ENCODE assay signal across 20 mouse cellular contexts in genomic region chr2:51473753-51474152, GRCm38 (mm10).
DNase-seq lines count a peak whose midpoint lies in the region; ATAC-seq and TF ChIP-seq lines count a peak whose summit lies in the region.
"Had no signal": no experiment of that assay in that cellular context is flagged by ENCODE, and none has a peak within 500 bp of the region (broad histone marks: within the 10 kb centered on the region; RNA-seq: fewer than 3 reads in every experiment).

No protein-coding gene starts in this region.

- WGBS in hindbrain, postnatal 0 days, result 62% methylated on average over 2 of the region's 2 CpGs
- 74% methylated on average over 2 of the region's 2 CpGs for WGBS in hindbrain, embryonic 12.5 days
- 24% methylated on average over 2 of the region's 2 CpGs for WGBS in limb, embryonic 13.5 days

- intact Hi-C loops in gastrocnemius, postnatal 14 days (cut with DNase I; ENCODE audit: low total_unique reads), result no loop called here
- intact Hi-C loops in gastrocnemius, adult 2 months (cut with DNase I), result no loop called here

- no peak for TF ChIP-seq POLR2A in brain, embryonic 14.5 days (IDR thresholded peaks at IDR 0.05; ENCODE audit: borderline replicate concordance, extremely low read depth, insufficient read depth, insufficient read length, poor library complexity, severe bottlenecking)

- no peak overlapping the region for H3K9ac ChIP-seq in hindbrain, postnatal 0 days (replicated peaks; ENCODE audit: low read length)
- H3K9ac ChIP-seq in hindbrain, embryonic 12.5 days, result no peak overlapping the region
- H3K9ac ChIP-seq in limb, embryonic 13.5 days, result no peak overlapping the region
- H3K9ac ChIP-seq: embryonic facial prominence, embryonic 13.5 days; heart, embryonic 15.5 days; intestine, embryonic 15.5 days; limb, embryonic 15.5 days; liver, embryonic 15.5 days; neural tube, embryonic 13.5 days had no signal

- H3K4me2 ChIP-seq in hindbrain, postnatal 0 days (ENCODE audit: low read depth, low read length), result no peak overlapping the region
- H3K4me2 ChIP-seq in hindbrain, embryonic 12.5 days (replicated peaks), result no peak overlapping the region
- H3K4me2 ChIP-seq in limb, embryonic 13.5 days (replicated peaks), result no peak overlapping the region
- H3K4me2 ChIP-seq: embryonic facial prominence, embryonic 13.5 days; heart, embryonic 15.5 days; intestine, embryonic 15.5 days; limb, embryonic 15.5 days; liver, embryonic 15.5 days; neural tube, embryonic 13.5 days had no signal

- no peak for ATAC-seq in hindbrain, postnatal 0 days
- ATAC-seq in hindbrain, embryonic 12.5 days (ENCODE audit: low FRiP score), result no peak
- peak; percentile 71; the same call in 1 of the 2 replicates for ATAC-seq in limb, embryonic 13.5 days (ENCODE audit: low FRiP score, low read depth)
- ATAC-seq: intestine, embryonic 15.5 days had no signal

- no peak for TF ChIP-seq CTCF in hindbrain, postnatal 0 days (IDR thresholded peaks at IDR 0.05; ENCODE audit: low read depth)
- no peak for TF ChIP-seq CTCF in brain, embryonic 14.5 days (IDR thresholded peaks at IDR 0.05; ENCODE audit: borderline replicate concordance, extremely low read depth, insufficient read depth, insufficient read length)
- no peak for TF ChIP-seq CTCF in gastrocnemius, adult 2 months (IDR thresholded peaks at IDR 0.05)

- H3K9me3 ChIP-seq in hindbrain, postnatal 0 days (ENCODE audit: low read length), result no peaks in the 10 kb centered on the region
- no peaks in the 10 kb centered on the region for H3K9me3 ChIP-seq in hindbrain, embryonic 12.5 days (replicated peaks)
- no peaks in the 10 kb centered on the region for H3K9me3 ChIP-seq in limb, embryonic 13.5 days
- H3K9me3 ChIP-seq: embryonic facial prominence, embryonic 13.5 days; heart, embryonic 15.5 days; intestine, embryonic 15.5 days; limb, embryonic 15.5 days; liver, embryonic 15.5 days; neural tube, embryonic 13.5 days had no signal

- no peak overlapping the region for H3K27ac ChIP-seq in hindbrain, postnatal 0 days
- H3K27ac ChIP-seq in hindbrain, embryonic 12.5 days, result no peak overlapping the region
- peak overlapping the region; percentile 16; the same call in 1 of the 2 replicates for H3K27ac ChIP-seq in limb, embryonic 13.5 days
- no peak overlapping the region for H3K27ac ChIP-seq in gastrocnemius, adult 2 months
- H3K27ac ChIP-seq: embryonic facial prominence, embryonic 13.5 days; heart, adult 2 months; heart, embryonic 15.5 days; intestine, embryonic 15.5 days; limb, embryonic 15.5 days; liver, embryonic 15.5 days; neural tube, embryonic 13.5 days had no signal

- H3K4me3 ChIP-seq in hindbrain, postnatal 0 days (ENCODE audit: low read length), result no peak overlapping the region
- no peak overlapping the region for H3K4me3 ChIP-seq in hindbrain, embryonic 12.5 days
- no peak overlapping the region for H3K4me3 ChIP-seq in limb, embryonic 13.5 days
- H3K4me3 ChIP-seq in gastrocnemius, adult 2 months, result no peak overlapping the region
- H3K4me3 ChIP-seq: embryonic facial prominence, embryonic 13.5 days; heart, adult 2 months; heart, embryonic 15.5 days; intestine, embryonic 15.5 days; limb, embryonic 15.5 days; liver, embryonic 15.5 days; neural tube, embryonic 13.5 days had no signal

- H3K4me1 ChIP-seq in hindbrain, postnatal 0 days (ENCODE audit: insufficient read depth, low read length), result no peaks in the 10 kb centered on the region
- no peaks in the 10 kb centered on the region for H3K4me1 ChIP-seq in hindbrain, embryonic 12.5 days
- peaks cover 22% of the 10 kb centered on the region for H3K4me1 ChIP-seq in limb, embryonic 13.5 days
- H3K4me1 ChIP-seq: heart, embryonic 15.5 days; intestine, embryonic 15.5 days; liver, embryonic 15.5 days; neural tube, embryonic 13.5 days had no signal

- no peaks in the 10 kb centered on the region for H3K36me3 ChIP-seq in hindbrain, postnatal 0 days (ENCODE audit: insufficient read depth, low read length)
- H3K36me3 ChIP-seq in hindbrain, embryonic 12.5 days, result no peaks in the 10 kb centered on the region
- no peaks in the 10 kb centered on the region for H3K36me3 ChIP-seq in limb, embryonic 13.5 days
- H3K36me3 ChIP-seq: embryonic facial prominence, embryonic 13.5 days; heart, embryonic 15.5 days; intestine, embryonic 15.5 days; limb, embryonic 15.5 days; liver, embryonic 15.5 days; neural tube, embryonic 13.5 days had no signal

- peak; percentile 60 for DNase-seq in hindbrain, postnatal 0 days (ENCODE audit: low spot score)
- DNase-seq in R1 (ENCODE audit: low read depth, low spot score), result peak; percentile 32
- peak; percentile 75 for DNase-seq in brain, embryonic 14.5 days (ENCODE audit: low read depth)
- no peak for DNase-seq in gastrocnemius, postnatal 14 days
- no peak for DNase-seq in gastrocnemius, adult 2 months
- DNase-seq: adrenal gland, adult 8-10 months; cerebellum, postnatal 10 days; gastrocnemius, postnatal 25 days; heart, adult 2 months; heart, postnatal 4 days; kidney, postnatal 4 days; thymus, postnatal 25 days had no signal

- no peaks in the 10 kb centered on the region for H3K27me3 ChIP-seq in hindbrain, postnatal 0 days (ENCODE audit: insufficient read depth, low read length)
- no peaks in the 10 kb centered on the region for H3K27me3 ChIP-seq in hindbrain, embryonic 12.5 days
- H3K27me3 ChIP-seq in limb, embryonic 13.5 days, result no peaks in the 10 kb centered on the region
- H3K27me3 ChIP-seq: embryonic facial prominence, embryonic 13.5 days; heart, embryonic 15.5 days; intestine, embryonic 15.5 days; limb, embryonic 15.5 days; liver, embryonic 15.5 days; neural tube, embryonic 13.5 days had no signal

Comparison
In these comparisons a context has a peak if more than half of its experiments do, and no peak if none do; other contexts are left out.
1. DNase-seq: peak in hindbrain, postnatal 0 days (single experiment), R1 (single experiment) and brain, embryonic 14.5 days (single experiment); none in gastrocnemius, postnatal 14 days (single experiment) and gastrocnemius, adult 2 months (single experiment).